Mouse (Mus musculus): Measurements from ENCODE around the gene Hcls1. TPM values are rescaled to one million over a fixed set of nuclear protein-coding genes. Genes with fewer than 3 reads are reported as not detected.

The Hcls1 gene
- 1 to 10 TPM; 2.9 to 3.2 TPM for total RNA-seq (2021)
- long read RNA-seq, experiment 1 = 0 reads
- long read RNA-seq, experiment 2 = 0 reads

- DNase-seq = no peak
- intact Hi-C loops (cut with DNase I) = loop anchor here (5.0 kb wide), 1 partner anchor 53 kb away; no protein-coding TSS in a partner anchor
Measured at GRCm38 (mm10) chr16:36934841-36935620, at the start of gene Hcls1. TSS of gene Hcls1 (plus strand) at chr16:36934983.

- no peak for DNase-seq
- intact Hi-C loops (cut with DNase I) = no loop called here
Measured at GRCm38 (mm10) chr16:36885912-36886311, 48.9 kb upstream of the Hcls1 start.

DNA sequence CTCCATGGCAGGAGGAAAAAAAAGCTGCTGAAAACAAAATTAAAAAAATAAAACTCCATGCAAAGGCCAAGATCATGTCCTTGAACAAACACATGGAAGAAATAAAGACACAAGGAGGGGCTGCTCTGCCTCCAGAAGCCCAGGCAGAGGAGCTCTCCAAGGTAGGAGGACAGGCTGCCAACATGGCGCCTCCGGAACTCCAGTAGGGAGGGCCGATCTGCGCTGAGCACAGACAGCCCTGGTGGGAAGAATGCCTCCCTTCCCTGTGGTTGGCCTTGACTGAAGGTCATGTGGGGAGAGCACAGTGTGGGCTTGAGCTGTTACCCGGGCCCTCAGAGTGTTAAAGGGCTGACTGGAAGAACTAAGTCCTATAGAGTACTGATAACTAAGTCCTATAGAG lies 47.2 kb upstream of the Hcls1 start:
- intact Hi-C loops (cut with DNase I) = no loop called here

GRCm38 (mm10) chr16:36890559-36890958 lies 44.2 kb upstream of the Hcls1 start:
- intact Hi-C loops (cut with DNase I) = no loop called here

More for the DNA sequence above, 47.2 kb upstream of the Hcls1 start:
- no peak for DNase-seq

DNA sequence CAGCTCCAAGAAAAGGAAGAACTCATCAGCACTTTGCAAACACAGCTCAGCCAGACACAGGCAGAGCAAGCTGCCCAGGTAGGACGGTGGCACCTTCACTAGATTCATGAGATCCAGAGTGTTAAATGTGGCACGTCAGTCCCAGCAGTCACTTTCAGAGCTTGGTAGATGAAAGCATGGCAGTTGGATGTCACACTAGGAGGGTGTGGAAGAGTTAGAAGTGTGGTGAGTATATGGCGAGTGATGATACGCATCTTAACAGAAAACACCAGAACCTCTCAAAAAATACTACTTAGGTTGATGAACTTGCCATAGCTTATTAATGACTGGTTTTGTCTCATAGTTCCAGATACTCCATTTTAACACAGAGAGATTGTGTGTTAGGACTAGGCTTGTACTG lies 43.4 kb upstream of the Hcls1 start:
- DNase-seq = no peak
- intact Hi-C loops (cut with DNase I) = no loop called here

More at GRCm38 (mm10) chr16:36890559-36890958, 44.2 kb upstream of the Hcls1 start:
- no peak for DNase-seq

GRCm38 (mm10) chr16:36893317-36893716 lies 41.5 kb upstream of the Hcls1 start:
- intact Hi-C loops (cut with DNase I) = no loop called here

DNA sequence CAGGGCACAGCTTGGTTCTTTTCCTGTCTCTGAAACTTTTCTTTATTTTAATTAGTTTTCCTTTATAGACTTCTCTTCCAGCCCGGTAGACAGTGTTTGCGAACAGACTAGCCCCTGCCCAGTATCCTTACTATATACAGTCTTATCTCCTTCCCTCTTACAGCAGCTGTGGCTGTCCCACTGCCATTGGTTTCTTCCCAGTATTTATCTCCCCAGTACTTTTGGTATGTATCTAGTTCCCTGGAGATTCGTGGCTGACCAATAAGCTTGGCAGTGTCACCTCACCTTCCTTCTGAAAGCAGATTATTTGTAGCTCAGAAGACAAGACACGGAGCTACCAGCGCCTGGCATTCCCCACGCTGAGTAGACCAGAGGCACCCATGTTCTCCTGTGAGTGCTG lies 38.1 kb upstream of the Hcls1 start:
- DNase-seq = no peak
- intact Hi-C loops (cut with DNase I) = no loop called here

More at GRCm38 (mm10) chr16:36893317-36893716, 41.5 kb upstream of the Hcls1 start:
- DNase-seq = no peak

DNA sequence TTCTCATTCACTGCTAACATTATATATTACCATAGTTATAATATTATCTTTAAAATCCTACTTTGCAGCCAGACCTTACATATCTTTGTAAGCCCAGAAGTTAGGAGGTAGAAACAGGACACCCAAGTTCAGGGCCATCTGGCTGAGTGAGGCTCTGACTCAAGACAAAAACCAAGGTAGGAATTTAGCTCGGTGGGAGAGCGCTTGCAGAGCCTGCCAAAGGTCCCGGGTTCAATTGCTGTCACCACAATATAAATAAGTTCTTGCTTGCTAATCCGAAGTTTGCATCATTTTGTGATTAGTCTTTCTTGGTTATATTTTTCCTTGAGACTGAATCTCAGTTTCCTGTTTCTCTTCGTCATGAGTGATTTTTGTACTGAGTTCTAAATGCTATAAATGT lies 31.6 kb upstream of the Hcls1 start:
- no peak for DNase-seq
- intact Hi-C loops (cut with DNase I) = no loop called here

GRCm38 (mm10) chr16:36911909-36912308 lies 22.9 kb upstream of the Hcls1 start:
- DNase-seq = no peak
- intact Hi-C loops (cut with DNase I) = no loop called here

DNA sequence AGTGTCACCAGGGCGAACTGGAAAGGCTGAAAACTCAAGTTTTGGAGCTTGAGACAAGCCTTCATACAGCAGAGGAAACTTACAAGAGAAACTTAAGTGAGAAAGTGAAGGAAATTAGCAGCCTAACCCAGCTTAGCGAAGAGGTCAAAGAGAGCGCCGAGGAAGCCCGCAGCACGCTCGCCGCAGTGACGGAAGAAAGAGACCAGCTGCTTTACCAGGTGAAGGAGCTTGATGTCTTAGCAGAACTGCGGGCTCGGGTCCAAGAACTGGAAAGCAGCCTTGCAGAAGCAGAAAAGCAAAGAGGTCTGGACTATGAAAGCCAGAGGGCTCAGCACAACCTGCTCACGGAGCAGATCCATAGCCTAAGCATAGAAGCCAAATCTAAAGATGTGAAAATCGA lies 22.5 kb upstream of the Hcls1 start:
- intact Hi-C loops (cut with DNase I) = no loop called here
- DNase-seq = no peak

DNA sequence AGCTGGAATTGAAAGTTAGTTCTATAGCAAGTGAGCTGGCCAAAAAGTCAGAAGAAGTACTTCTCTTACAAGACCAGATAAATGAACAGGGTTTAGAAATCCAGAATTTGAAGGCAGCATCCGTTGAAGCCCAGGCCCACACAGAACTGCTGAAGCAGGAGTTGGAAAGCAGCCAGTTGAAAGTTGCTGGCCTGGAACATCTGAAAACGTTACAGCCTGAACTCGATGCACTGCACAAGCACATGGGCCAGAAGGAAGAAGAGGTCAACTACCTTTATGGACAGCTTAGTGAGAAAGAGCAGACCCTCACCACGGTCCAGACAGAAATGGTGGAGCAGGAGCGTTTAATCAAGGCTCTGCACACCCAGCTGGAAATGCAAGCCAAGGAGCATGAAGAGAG lies 20.6 kb upstream of the Hcls1 start:
- DNase-seq = no peak
- intact Hi-C loops (cut with DNase I) = no loop called here

DNA sequence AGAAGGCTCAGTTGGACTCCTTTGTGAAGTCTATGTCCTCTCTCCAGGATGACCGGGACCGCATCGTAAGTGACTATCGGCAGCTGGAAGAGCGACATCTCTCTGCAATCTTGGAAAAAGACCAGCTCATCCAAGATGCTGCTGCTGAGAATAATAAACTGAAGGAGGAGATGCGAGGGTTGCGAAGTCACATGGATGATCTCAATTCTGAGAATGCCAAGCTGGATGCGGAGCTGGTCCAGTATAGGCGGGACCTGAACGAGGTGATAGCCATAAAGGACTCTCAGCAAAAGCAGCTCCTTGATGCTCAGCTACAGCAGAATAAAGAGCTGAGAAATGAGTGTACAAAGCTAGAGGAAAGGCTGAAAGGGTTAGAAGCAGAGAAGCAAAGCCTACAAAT lies 16.3 kb upstream of the Hcls1 start:
- intact Hi-C loops (cut with DNase I) = no loop called here
- DNase-seq = no peak

DNA sequence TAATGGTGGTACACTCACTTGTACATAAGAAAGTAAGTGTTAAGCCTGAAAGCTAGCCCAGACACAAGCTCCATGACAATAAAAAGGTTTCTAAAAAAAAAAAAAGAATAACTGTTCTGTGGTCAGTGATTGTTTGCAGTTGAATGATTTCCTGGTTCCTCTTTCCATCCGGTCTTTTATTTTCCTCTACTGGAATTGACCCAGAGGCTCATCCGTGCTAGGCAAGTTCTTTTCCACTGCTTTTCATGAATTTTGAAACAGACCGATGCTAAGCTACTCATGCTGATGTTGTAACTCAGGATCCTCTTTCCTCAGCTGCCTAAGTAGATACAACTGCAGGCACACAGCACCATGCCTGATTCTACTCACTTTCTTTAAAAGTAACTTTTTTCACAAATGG lies 14.4 kb upstream of the Hcls1 start:
- intact Hi-C loops (cut with DNase I) = no loop called here
- DNase-seq = no peak

DNA sequence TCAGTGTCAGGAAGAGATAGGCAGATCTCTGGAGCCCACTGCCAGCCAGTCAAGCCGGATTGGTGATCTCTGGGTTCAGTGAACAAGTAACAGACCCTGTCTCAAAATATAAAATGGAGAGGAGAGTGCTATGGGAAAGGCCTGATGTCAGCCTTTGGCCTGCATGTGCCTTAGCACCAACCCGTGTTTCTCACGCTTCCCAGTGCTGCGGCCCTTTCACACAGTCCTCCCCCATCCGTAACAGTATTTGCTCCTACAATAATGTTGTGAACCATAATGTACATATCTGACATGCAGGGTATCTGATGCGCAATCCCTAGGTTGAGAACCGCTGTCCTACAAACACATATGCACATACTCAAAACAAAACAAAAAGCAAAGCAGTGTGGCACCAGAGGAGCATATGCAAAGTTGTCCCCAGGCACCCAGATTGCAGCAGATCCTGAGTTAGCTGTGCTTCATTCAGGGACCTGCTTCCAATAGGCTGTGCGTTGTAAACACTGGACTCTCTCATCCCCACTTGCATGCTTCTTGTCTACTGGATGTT lies 13.6 kb upstream of the Hcls1 start:
- no peak for DNase-seq
- intact Hi-C loops (cut with DNase I) = no loop called here

- intact Hi-C loops (cut with DNase I) = no loop called here
- DNase-seq = no peak
Measured at GRCm38 (mm10) chr16:36921980-36922379, 12.8 kb upstream of the Hcls1 start.

- intact Hi-C loops (cut with DNase I) = no loop called here
- DNase-seq = no peak
Measured at GRCm38 (mm10) chr16:36924312-36924711, 10.5 kb upstream of the Hcls1 start.

GRCm38 (mm10) chr16:36925351-36925750 lies 9.4 kb upstream of the Hcls1 start:
- DNase-seq = no peak
- intact Hi-C loops (cut with DNase I) = no loop called here

DNA sequence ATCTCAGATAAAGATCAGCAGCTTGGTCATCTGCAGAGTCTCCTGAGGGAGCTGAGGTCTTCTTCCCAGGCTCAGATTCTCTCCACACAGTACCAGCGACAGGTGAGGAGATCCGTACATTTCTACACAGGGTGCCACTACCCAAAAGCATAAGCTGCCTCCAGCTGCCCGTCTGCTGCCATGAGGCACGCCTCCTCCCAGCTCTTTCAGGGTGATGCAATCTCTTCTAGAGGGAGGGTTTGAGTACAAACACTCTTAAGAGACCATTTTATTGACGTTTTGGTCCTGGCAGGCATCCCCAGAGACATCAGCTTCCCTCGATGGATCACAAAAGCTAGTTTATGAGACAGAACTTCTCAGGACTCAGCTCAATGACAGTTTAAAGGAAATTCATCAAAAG lies 9.0 kb upstream of the Hcls1 start:
- intact Hi-C loops (cut with DNase I) = no loop called here
- no peak for DNase-seq

GRCm38 (mm10) chr16:36926514-36927447 lies 8.0 kb upstream of the Hcls1 start:
- intact Hi-C loops (cut with DNase I) = no loop called here
- no peak for DNase-seq

- intact Hi-C loops (cut with DNase I) = no loop called here
- no peak for DNase-seq
Measured at GRCm38 (mm10) chr16:36927495-36928105, 7.2 kb upstream of the Hcls1 start.

DNA sequence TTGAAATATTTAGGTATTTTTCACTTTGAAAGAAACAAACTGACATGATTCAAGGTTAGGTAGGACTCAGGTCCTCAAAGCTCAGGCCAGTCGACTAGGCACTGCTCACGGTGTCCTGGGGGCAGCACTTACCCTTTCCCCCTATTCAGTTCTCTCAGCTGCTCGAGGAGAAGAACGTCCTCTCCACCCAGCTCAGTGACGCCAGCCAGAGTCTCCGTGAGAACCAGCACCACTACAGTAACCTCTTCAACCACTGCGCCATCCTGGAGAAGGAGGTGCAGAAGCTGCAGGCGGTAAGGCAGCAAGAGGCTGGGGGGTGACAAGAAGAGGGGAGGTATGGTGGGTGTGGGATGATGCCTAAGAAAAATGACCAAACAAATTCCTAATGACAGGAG lies 6.7 kb upstream of the Hcls1 start:
- intact Hi-C loops (cut with DNase I) = no loop called here
- no peak for DNase-seq

Data from gastrocnemius, postnatal 36 days (tissue).